Mouse (Mus musculus) testis, adult 10 weeks (tissue): ENCODE measurements around the gene Cfi. TPM values are rescaled to one million over a fixed set of nuclear protein-coding genes. Genes with fewer than 3 reads are reported as not detected.

ENCODE experiments used
- polyA plus RNA-seq: library from polyadenylated mRNA; stranded (reverse); fragments of 350-450 nt; fragmentation: Illumina TruSeq; extraction: RNeasy Lipid Tissue Mini Kit (QIAGEN cat#74804); gene quantifications from one replicate; pipeline ENCODE4 v1.2.3, GENCODE M21; 2014; ENCODE audit warnings: low read depth, low replicate concordance

Cfi gene
- 0.84 TPM for polyA plus RNA-seq

DNA sequence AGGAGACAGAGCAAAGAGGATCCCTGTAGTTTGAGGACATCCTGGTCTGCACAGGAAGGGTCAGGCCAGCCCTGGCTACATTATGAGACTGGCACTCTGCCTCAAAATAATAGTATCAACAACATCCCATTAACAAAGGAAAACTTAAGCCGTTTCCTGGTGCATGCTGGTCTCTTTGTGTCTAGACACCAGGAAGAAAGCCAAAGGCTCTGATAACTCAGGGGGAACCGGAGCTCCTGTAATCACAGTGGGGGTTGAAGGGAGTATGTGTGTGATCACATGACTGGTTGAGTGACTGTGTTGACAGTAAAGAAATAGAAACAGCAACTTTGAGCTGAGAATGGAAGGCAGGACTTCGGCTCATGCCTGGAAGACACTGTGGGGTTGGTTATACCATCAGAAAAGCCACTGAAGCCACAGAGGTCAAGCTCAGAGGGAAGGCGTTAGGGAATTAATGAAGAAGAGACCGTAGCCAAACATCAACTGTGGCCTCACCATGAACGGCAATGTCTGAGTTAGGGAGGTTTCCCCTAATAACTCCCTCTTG, at the start of gene Cfi:
Gene Cfi, plus strand, starts transcription at position 497 of the 547 bp plus-strand sequence.

DNA sequence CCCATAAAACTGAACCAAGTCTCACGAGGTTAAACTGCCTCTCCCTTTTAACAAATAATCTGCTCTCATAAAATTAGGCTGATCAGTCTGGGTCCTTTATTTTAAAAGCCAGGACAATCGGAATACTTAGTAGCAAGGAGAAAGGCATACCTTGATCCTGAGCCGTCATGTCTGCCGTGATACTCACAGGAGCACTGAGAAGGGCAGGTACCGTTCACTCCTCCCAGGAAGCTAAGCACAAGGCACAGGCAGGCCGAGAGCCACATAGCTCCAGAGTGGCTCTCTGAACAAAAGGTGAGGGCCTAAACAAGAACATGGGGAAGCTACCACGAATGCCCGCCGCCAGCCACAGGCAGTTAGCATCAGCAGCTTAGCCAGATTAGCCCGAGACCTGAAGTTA, 31.9 kb upstream of the Cfi start, which contains the start of gene Lrit3:
Gene Lrit3, minus strand, starts transcription at position 266 of the 400 bp plus-strand sequence.

DNA sequence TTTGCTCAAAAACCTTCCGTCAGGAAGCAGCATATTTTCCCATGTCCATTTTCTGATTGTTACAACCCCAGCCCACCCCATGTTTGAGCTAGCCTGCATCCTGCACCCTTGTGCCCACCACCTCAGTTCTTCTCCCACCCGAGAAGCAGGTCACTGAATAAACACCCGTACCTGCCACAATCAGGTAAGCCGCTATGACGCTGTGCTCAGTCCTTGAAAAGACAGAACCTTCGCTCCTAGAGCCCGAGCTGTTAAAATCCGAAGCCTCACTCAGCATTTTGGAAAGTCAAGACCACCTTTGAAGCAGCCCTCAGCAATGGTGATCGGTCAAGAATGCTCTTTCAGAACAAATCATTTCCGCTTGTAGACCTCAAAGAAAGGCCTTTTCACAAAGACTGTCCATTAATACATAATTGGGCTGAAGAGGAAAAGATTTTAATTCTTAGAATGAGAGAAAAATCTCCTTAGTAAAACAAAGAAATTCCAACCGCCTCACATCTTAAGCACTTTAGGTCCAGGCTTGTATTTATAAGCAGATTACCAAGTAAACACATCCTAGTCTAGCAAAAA, 13.4 kb upstream of the Cfi start, which contains the start of gene Rrh:
Gene Rrh, minus strand, starts transcription at position 382 of the 570 bp plus-strand sequence.

DNA sequence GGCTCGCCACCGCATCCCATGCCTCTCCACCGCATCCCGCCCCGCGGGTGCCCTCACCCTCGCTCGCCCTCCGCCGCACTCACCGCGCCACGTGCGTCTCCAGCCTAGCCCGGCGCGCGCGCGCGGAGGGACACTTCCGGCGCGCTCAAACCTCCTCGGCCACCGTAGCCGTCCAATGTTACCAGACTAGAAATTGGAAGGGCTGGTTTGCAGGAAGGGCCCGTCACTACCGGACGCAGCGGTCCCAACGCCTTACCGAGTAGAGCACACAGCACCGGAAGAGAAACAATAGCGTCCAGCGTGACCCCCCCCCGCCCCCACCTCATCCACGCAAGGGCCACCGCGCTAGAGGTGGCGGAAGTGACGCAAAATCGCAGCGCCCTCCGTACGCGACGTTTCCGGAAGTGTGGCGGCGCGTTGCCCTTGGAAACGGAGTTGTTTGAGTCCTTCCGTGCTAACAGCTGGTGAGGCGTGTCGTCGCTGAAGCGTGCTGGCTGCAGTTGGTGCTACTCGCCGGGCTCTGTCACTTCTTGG, 4.6 kb upstream of the Cfi start, which contains the start of gene Gar1:
Gene Gar1, minus strand, starts transcription at position 362 of the 534 bp plus-strand sequence.

DNA sequence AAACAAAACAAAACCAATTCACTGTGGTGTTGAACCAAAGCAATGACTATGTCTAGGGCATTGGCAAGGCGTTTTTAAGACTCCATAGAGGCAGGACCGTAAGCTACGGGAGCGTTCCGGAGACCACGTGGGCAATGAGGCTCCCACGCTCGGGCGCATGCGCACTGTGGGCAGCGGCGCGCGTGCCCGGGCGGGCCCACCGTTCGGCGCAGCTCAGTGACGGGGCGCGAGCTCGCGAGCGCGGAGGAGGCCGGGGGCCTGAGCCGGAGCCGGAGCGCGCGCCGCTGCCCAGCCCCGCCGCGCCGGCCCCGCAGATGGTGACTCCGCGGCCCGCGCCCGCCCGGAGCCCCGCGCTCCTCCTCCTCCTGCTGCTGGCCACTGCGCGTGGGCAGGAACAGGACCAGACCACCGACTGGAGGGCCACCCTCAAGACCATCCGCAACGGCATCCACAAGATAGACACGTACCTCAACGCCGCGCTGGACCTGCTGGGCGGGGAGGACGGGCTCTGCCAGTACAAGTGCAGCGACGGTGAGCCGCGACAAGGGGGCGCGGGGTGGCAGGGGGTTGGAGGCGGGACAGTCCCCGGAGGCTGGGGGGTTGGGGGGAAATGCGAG, 42.8 kb downstream of the Cfi start, which contains the start of gene Pla2g12a:
Gene Pla2g12a, plus strand, starts transcription at position 202 of the 617 bp plus-strand sequence.

DNA sequence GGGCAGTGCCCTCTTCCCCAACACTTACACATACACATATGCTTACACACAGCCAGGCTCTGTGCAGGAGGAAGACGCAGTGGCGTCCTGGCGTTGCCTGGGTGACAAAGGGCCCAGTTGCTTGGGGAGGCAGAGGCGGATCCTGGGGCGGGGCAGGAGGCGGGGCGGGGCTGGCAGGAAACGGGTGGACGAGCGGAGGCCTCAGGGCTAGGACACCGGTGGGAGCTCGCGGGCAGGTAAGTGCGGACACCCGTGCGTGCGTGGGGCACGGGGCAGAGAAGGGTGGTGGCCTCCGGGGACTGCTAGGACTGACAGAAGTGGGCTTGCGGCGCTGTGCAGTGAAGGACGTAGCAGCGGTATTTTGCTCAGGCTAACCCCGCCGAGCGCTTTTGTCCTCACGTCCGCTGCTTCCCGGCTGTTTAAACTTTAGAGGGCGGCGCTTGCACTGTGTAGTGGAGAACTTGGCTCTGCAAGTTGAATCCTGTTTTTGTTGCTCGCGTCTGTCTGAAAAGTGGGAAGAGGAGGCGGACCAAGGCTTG, 65.7 kb downstream of the Cfi start, which contains the start of gene Casp6:
Gene Casp6, plus strand, starts transcription at position 155 of the 539 bp plus-strand sequence.

Other genes with a start within 250 kb of the Cfi start
- gene Egf, start 80.6 kb upstream of the Cfi start, polyA plus RNA-seq, result 3.8 TPM
- gene Lrit3, start 31.9 kb upstream of the Cfi start, polyA plus RNA-seq, result not detected
- gene Rrh, start 13.3 kb upstream of the Cfi start, polyA plus RNA-seq, result 0.56 TPM
- 59.6 TPM for gene Gar1, start 4.5 kb upstream of the Cfi start, polyA plus RNA-seq
- 15.9 TPM for gene Pla2g12a, start 42.7 kb downstream of the Cfi start, polyA plus RNA-seq
- 11.5 TPM for gene Casp6, start 65.5 kb downstream of the Cfi start, polyA plus RNA-seq
- gene Mcub, start 134.3 kb downstream of the Cfi start, polyA plus RNA-seq, result 4.2 TPM
- 159 TPM for gene Sec24b, start 225.7 kb downstream of the Cfi start, polyA plus RNA-seq